Mouse (Mus musculus) forebrain, postnatal 0 days (tissue): ENCODE measurements around the gene Vsig10. TPM values are rescaled to one million over a fixed set of nuclear protein-coding genes. Genes with fewer than 3 reads are reported as not detected.
"Not testable (repeated sequence)": the region's sequence is repeated elsewhere in the genome, so short reads cannot be mapped to it uniquely, and the experiment has no call there.

Experiments used
- ATAC-seq: fragments of 200-750 bp; cut with Nextera tagmentation; 2 replicates; pipeline ENCODE4 v1.8.0; 2017; ENCODE audit warnings: mild to moderate bottlenecking, moderate library complexity
- DNase-seq: peaks from one replicate; pipeline ENCODE4 v3.0.0-alpha.2; 2015
- H3K27ac ChIP-seq: fragments of 300-500 bp; sonication (generic); 2 replicates; pipeline ENCODE4 v1.5.1; 2014; ENCODE audit warnings: low read depth, mild to moderate bottlenecking, antibody characterized with exemption, low read length, moderate library complexity, mixed read lengths
- H3K27me3 ChIP-seq: fragments of 300-500 bp; sonication (generic); 2 replicates; pipeline ENCODE4 v1.6.1; 2014; ENCODE audit warnings: mild to moderate bottlenecking, low read length, mixed read lengths; ENCODE audit not compliant: insufficient read depth
- H3K36me3 ChIP-seq: fragments of 300-500 bp; sonication (generic); 2 replicates; pipeline ENCODE4 v1.6.1; 2014; ENCODE audit warnings: mild to moderate bottlenecking, moderate library complexity; ENCODE audit not compliant: insufficient read depth
- H3K4me1 ChIP-seq: fragments of 300-500 bp; sonication (generic); 2 replicates; pipeline ENCODE4 v1.6.1; 2014; ENCODE audit warnings: antibody characterized with exemption; ENCODE audit not compliant: insufficient read depth
- H3K4me2 ChIP-seq: fragments of 300-500 bp; sonication (generic); 2 replicates; pipeline ENCODE4 v1.6.1; 2014; ENCODE audit warnings: low read depth, mild to moderate bottlenecking, moderate library complexity
- H3K4me3 ChIP-seq: fragments of 300-500 bp; sonication (generic); 2 replicates; pipeline ENCODE4 v1.5.1; 2014; ENCODE audit warnings: low read depth, low read length, mixed read lengths
- H3K9ac ChIP-seq: fragments of 300-500 bp; sonication (generic); 2 replicates; pipeline ENCODE4 v1.6.1; 2014; ENCODE audit warnings: mild to moderate bottlenecking
- H3K9me3 ChIP-seq: fragments of 300-500 bp; sonication (generic); 2 replicates; pipeline ENCODE4 v1.6.1; 2016; ENCODE audit warnings: low read length
- CTCF ChIP-seq: sonication (generic); IDR thresholded peaks from 2 replicates; pipeline ENCODE4 v1.5.1; 2016; ENCODE audit warnings: antibody characterized with exemption, control low read depth, low read depth
- WGBS: fragments of 180-500 bp; shearing (Covaris S2); extraction: QIAGEN DNeasy Blood & Tissue Kit; methylation state at CpG from one replicate; pipeline ENCODE4 v1.1.7; 2014; 5-methylcytosine and 5-hydroxymethylcytosine counted together
- polyA plus RNA-seq: library from polyadenylated mRNA; unstranded; fragments of >200 nt; fragmentation: Nextera tagmentation; extraction: Ambion mirVana; gene quantifications from 2 replicates; pipeline ENCODE4 v1.2.1, GENCODE M21; 2015
- total RNA-seq: library from RNA; depleted of rRNA; stranded (reverse); fragments of >200 nt; gene quantifications from 2 replicates; pipeline ENCODE4 v1.2.3, GENCODE M21; 2014

Gene Vsig10
- total and polyA plus RNA-seq, 2 experiments from 2014 or later = 1.0 to 1.4 TPM

GRCm38 (mm10) chr5:117340081-117340480, 21.2 kb downstream of the Vsig10 start:
- Histone ChIP-seq H3K9me3 (no peaks in the 10 kb centered on the region), H3K4me3 (no peak overlapping the region), H3K4me2 (no peak overlapping the region), H3K4me1 (no peaks in the 10 kb centered on the region), H3K27me3 (no peaks in the 10 kb centered on the region), H3K27ac (no peak overlapping the region), H3K36me3 (no peaks in the 10 kb centered on the region), H3K9ac (no peak overlapping the region)
- ATAC-seq (no peak), DNase-seq (no peak)
- WGBS = 85% methylated on average over 6 of the region's 6 CpGs
- no peak for TF ChIP-seq CTCF

- no peaks in the 10 kb centered on the region for H3K36me3 ChIP-seq
- H3K4me2 ChIP-seq = no peak overlapping the region
- no peak for ATAC-seq
- DNase-seq = no peak
- H3K27ac ChIP-seq = no peak overlapping the region
- no peak overlapping the region for H3K4me3 ChIP-seq
- no peaks in the 10 kb centered on the region for H3K27me3 ChIP-seq
- no peak for TF ChIP-seq CTCF
- H3K9ac ChIP-seq = no peak overlapping the region
- no peaks in the 10 kb centered on the region for H3K4me1 ChIP-seq
- no peaks in the 10 kb centered on the region for H3K9me3 ChIP-seq
- 88% methylated on average over 6 of the region's 6 CpGs for WGBS
Observed at GRCm38 (mm10) chr5:117341896-117342295, 23.0 kb downstream of the Vsig10 start.

DNA sequence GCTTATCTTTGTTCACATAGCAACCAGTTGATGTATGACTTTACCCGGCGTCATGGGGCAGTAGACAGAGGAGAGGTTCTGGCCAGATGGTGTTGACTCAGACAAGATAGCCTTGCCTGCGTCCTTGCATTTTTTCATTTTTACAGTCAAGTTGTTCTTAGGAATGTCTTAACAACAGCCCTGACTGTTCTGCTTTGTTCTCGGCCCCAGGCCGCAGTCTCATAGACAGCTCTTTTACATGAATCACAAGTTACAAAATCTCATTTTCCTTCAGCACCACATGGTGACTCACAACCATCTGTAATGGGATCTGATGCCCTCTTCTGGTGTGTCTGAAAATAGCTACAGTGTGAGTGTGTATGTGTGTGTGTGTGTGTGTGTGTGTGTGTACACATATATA, 25.6 kb downstream of the Vsig10 start:
- not testable (repeated sequence) for H3K36me3 ChIP-seq, H3K9ac ChIP-seq, H3K27me3 ChIP-seq, DNase-seq, H3K9me3 ChIP-seq, H3K27ac ChIP-seq, H3K4me1 ChIP-seq, ATAC-seq, H3K4me2 ChIP-seq, H3K4me3 ChIP-seq
- WGBS = 86% methylated on average over 5 of the region's 5 CpGs
- peak; percentile 4; the same call in 1 of the 2 replicates for TF ChIP-seq CTCF

DNA sequence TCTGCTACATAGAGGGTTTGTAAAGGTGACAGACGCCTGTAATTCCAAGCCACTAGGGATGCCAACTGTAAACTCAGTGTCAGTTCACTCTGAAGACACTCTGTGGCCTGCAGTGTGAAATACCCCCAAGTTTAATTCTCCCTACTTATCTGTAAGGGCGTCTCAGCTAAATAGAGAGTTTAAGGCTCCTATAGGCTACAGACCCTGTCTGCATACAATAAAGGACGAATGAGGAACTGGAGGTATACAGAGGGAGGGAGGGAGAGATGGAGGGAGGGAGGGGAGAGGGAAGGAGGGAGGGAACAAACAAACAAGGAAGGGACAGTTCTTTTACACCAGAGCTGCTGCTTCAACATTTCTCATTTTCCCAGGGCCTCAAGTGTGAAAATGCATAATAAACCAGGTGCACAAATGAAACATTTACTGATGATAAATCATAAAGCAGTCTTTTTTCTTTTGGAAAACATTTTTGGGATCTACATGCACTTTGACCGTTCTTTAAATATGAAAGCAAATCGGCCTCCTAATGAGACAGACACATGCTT, 26.6 kb downstream of the Vsig10 start:
- no peaks in the 10 kb centered on the region for H3K27me3 ChIP-seq
- H3K9ac ChIP-seq = no peak overlapping the region

DNA sequence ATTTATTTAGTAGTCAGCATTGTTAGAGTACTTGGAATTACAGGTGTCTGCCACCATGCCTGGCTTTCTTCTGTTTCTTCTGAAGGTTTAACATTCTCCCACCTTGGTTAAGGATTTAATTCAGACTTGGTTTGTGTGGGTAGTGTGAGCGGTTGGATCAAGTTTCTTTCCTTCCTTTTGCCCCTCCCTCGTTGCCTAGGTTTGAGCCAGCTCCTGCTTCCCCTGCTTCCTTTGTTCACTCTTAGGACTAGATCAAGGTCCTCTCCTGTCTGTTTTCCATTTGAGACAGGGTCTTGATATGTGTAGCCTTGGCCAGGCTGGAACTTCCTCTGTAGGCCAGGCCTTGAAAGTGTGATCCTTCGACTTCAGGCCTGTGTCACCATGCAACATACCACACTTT, 27.4 kb downstream of the Vsig10 start:
- no peak overlapping the region for H3K9ac ChIP-seq
- no peaks in the 10 kb centered on the region for H3K27me3 ChIP-seq
- H3K9me3 ChIP-seq = no peaks in the 10 kb centered on the region
- no peak for DNase-seq
- no peak overlapping the region for H3K27ac ChIP-seq
- ATAC-seq = no peak
- no peak overlapping the region for H3K4me2 ChIP-seq
- no peak overlapping the region for H3K4me3 ChIP-seq
- no peaks in the 10 kb centered on the region for H3K4me1 ChIP-seq
- H3K36me3 ChIP-seq = no peaks in the 10 kb centered on the region
- no peak for TF ChIP-seq CTCF
- WGBS = 61% methylated on average over 3 of the region's 3 CpGs

More for the DNA sequence above, 26.6 kb downstream of the Vsig10 start:
- ATAC-seq (no peak), DNase-seq (no peak)
- Histone ChIP-seq H3K9me3 (no peaks in the 10 kb centered on the region), H3K36me3 (no peaks in the 10 kb centered on the region), H3K4me3 (no peak overlapping the region), H3K4me1 (no peaks in the 10 kb centered on the region), H3K27ac (no peak overlapping the region), H3K4me2 (no peak overlapping the region)
- TF ChIP-seq CTCF = no peak
- 81% methylated on average over 5 of the region's 5 CpGs for WGBS

DNA sequence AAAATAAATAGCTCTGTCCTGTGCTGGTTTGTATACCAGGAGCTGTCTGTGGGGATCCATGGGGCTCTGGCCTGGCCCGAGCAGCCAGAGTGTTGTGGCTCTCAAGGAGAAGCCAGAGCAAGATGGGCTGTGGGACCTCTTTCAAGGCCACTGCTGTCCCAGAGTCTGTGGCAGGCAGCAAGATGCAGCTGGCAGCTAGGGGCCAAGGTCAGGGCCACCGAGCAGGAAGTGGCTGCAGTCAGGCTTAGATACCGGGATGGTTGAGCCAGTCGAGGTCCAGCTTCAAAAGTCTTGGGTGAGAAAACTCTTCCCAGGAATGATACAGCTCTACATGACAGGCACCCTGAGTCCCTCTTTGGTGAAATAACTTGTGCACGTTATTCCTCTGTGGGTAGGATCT, 28.1 kb downstream of the Vsig10 start:
- DNase-seq (no peak), ATAC-seq (no peak)
- H3K9me3 ChIP-seq = no peaks in the 10 kb centered on the region
- 90% methylated on average over 5 of the region's 5 CpGs for WGBS
- H3K4me3 ChIP-seq = no peak overlapping the region
- no peaks in the 10 kb centered on the region for H3K27me3 ChIP-seq
- no peak overlapping the region for H3K4me2 ChIP-seq
- H3K36me3 ChIP-seq = no peaks in the 10 kb centered on the region
- no peak for TF ChIP-seq CTCF
- no peaks in the 10 kb centered on the region for H3K4me1 ChIP-seq
- H3K9ac ChIP-seq = no peak overlapping the region
- H3K27ac ChIP-seq = no peak overlapping the region

DNA sequence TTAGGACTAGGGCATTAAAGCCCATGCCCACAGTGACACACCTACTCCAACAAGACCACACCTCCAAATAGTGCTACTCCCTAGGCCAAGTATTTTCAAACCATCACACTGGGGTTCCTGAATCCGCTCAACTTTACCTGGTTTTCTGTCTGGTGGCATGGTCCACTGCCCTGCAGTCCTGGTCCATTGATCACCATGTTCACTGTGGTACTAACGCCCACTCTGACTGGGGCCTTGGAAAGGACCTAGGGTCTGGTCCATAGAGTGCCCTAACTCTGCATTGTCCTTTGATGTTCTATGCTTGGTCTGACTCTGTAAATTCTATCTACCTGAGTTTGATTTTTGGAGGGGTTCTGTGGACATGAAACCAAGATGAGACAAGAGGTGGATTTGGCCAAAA, 29.0 kb downstream of the Vsig10 start:
- Histone ChIP-seq H3K27ac (no peak overlapping the region), H3K4me1 (no peaks in the 10 kb centered on the region), H3K4me3 (no peak overlapping the region), H3K9me3 (no peaks in the 10 kb centered on the region), H3K4me2 (no peak overlapping the region), H3K27me3 (no peaks in the 10 kb centered on the region), H3K9ac (no peak overlapping the region), H3K36me3 (no peaks in the 10 kb centered on the region)
- no peak for DNase-seq
- no peak for ATAC-seq
- WGBS = 93% methylated on average over 2 of the region's 2 CpGs
- no peak for TF ChIP-seq CTCF
